Mouse (Mus musculus): ENCODE results near the gene Wdr62. TPM values are rescaled to one million over a fixed set of nuclear protein-coding genes. Genes with fewer than 3 reads are reported as not detected.

Gene Wdr62
- polyA plus RNA-seq, 1 experiment from 2014 or later: 5.9 TPM

- H3K4me3 ChIP-seq (replicated peaks): no peak overlapping the region
- no peak for ATAC-seq
- H3K9ac ChIP-seq (replicated peaks): no peak overlapping the region
- H3K36me3 ChIP-seq: peaks cover 33% of the 10 kb centered on the region
- 89% methylated on average over 8 of the region's 8 CpGs for WGBS
- no peaks in the 10 kb centered on the region for H3K9me3 ChIP-seq
- H3K4me2 ChIP-seq (replicated peaks): no peak overlapping the region
- no peaks in the 10 kb centered on the region for H3K27me3 ChIP-seq
- peaks cover 23% of the 10 kb centered on the region for H3K4me1 ChIP-seq (replicated peaks)
- no peak overlapping the region for H3K27ac ChIP-seq
Measured at GRCm38 (mm10) chr7:30235091-30235490, 45.1 kb downstream of the Wdr62 start.

DNA sequence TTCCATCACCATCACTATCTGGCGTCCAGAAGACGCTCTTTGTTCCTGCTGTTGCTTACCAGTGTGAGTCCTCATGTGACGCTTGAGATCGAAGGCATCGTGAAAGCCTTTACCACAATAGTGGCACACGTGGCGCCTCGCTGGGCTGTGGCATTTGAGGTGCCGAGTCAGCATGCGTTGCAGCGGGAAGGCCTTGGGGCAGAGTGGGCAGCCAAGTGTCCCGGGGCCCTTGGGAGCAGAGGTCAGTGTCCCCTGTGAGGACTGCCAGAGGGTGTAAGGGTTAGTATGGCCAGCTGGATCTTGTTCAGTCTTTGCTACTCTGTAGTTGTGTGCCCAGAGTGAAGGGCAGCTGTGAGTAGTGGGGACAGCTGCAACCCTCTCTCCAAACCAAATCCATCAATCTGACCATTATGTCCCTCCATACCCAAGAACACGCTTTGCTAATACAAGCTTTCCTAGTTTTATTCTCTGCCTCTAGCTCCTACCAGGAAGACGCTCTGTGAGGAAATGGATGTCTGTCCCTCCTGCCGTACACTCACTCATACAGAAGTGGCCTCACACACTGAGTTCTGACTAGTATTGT lies 45.9 kb downstream of the Wdr62 start:
- H3K4me2 ChIP-seq (replicated peaks): no peak overlapping the region
- ATAC-seq: no peak
- peaks cover 27% of the 10 kb centered on the region for H3K4me1 ChIP-seq (replicated peaks)
- H3K9me3 ChIP-seq: no peaks in the 10 kb centered on the region
- H3K27ac ChIP-seq: no peak overlapping the region
- H3K9ac ChIP-seq (replicated peaks): no peak overlapping the region
- H3K36me3 ChIP-seq: peaks cover 34% of the 10 kb centered on the region
- 94% methylated on average over 15 of the region's 15 CpGs for WGBS
- no peak overlapping the region for H3K4me3 ChIP-seq (replicated peaks)
- no peaks in the 10 kb centered on the region for H3K27me3 ChIP-seq

DNA sequence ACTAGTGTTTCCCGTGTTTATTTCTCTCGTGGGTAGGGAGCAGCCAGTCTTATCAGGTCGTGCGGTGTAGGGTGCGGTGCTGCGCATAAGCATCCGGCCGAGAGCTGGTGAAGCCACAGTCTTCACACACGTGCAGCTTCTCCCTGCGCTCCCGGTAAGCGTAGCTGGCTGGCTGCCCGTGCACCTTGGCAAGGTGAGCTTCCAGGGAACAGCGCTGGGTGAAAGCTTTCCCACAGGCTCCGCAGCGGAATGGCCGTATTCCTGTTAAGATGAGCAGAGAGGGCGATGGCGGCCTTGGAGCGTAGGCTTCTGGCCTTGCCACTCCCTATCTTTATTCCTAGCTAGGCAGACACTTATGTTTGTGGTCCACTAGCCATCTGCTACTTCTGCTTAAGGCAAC lies 46.8 kb downstream of the Wdr62 start:
- Histone ChIP-seq H3K9ac (replicated peaks) (0 out of 2 replicates have a peak overlapping the region, but pooled peaks have one; percentile 19), H3K36me3 (peaks cover 40% of the 10 kb centered on the region), H3K27ac (no peak overlapping the region), H3K9me3 (no peaks in the 10 kb centered on the region), H3K4me1 (replicated peaks) (peaks cover 27% of the 10 kb centered on the region), H3K27me3 (no peaks in the 10 kb centered on the region), H3K4me3 (replicated peaks) (peak overlapping the region; percentile 70), H3K4me2 (replicated peaks) (peak overlapping the region; percentile 77)
- ATAC-seq: no peak
- WGBS: 89% methylated on average over 20 of the region's 20 CpGs

GRCm38 (mm10) chr7:30232631-30233148 lies 47.5 kb downstream of the Wdr62 start:
- peak; percentile 38 for ATAC-seq
- WGBS: 6% methylated on average over 24 of the region's 24 CpGs
- Histone ChIP-seq H3K27me3 (no peaks in the 10 kb centered on the region), H3K36me3 (peaks cover 46% of the 10 kb centered on the region), H3K9me3 (no peaks in the 10 kb centered on the region), H3K4me1 (replicated peaks) (peaks cover 27% of the 10 kb centered on the region), H3K27ac (peak overlapping the region; percentile 96), H3K9ac (replicated peaks) (peak overlapping the region; percentile 78), H3K4me3 (replicated peaks) (peak overlapping the region; percentile 70), H3K4me2 (replicated peaks) (peak overlapping the region; percentile 77)

DNA sequence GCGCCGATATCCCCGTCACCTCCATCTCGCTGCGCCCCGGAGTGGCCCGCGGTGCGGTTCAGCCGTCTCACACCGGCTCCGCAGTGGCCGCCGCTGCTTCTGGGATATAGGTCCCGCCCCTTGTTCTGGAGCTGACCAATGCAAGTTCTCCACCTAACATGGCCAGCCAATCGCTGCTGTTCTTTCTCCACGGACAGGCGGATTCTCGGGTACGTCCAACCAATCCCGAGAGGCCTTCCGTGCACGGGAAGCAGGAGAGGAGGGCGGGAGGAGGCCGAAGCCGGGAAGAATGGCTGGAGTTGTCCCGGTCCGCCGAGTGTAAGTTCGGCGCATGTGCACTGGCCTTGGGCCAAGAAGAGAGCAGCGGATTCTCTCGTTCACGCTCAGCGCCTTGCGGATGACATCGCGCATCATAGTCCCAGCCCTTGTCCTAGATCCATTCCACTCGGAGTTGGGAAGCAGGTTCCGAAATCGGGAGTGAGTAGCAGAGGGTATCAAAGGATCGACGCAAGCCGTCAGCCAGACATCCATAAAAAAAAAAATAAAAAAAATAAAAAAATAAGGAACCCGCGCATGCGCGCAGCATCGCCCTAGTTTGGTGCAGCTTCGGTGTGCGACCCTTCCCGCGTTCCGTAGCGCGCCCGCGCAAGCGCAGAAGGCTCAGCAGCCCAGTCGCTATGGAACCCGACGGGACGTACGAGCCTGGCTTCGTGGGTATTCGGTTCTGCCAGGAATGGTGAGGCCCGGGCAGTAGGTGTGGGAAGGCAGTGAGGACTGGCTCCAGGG lies 48.4 kb downstream of the Wdr62 start, which contains the start of the genes Polr2i and Tbcb:
Gene Polr2i (plus strand): TSS at position 280 of the 786 bp plus-strand sequence.
Gene Tbcb (minus strand): TSS at position 604 of the 786 bp plus-strand sequence.
- Histone ChIP-seq H3K27ac (peak within 1 kb of the TSS; percentile 96), H3K4me3 (replicated peaks) (peak within 1 kb of the TSS; percentile 70), H3K4me1 (replicated peaks) (peaks cover 27% of the 10 kb centered on the region), H3K27me3 (no peaks in the 10 kb centered on the region), H3K9me3 (no peaks in the 10 kb centered on the region), H3K36me3 (peaks cover 54% of the 10 kb centered on the region), H3K4me2 (replicated peaks) (peak within 1 kb of the TSS; percentile 77), H3K9ac (replicated peaks) (peak within 1 kb of the TSS; percentile 78)
- ATAC-seq: peak; percentile 95
- WGBS: under 1% methylated on average over 67 of the region's 67 CpGs

GRCm38 (mm10) chr7:30231328-30231668 lies 48.9 kb downstream of the Wdr62 start:
- H3K36me3 ChIP-seq: peaks cover 59% of the 10 kb centered on the region
- H3K9me3 ChIP-seq: no peaks in the 10 kb centered on the region
- 0% methylated on average over 16 of the region's 16 CpGs for WGBS
- no peaks in the 10 kb centered on the region for H3K27me3 ChIP-seq
- ATAC-seq: peak; percentile 49
- peak overlapping the region; percentile 73 for H3K9ac ChIP-seq (replicated peaks)
- peak overlapping the region; percentile 96 for H3K27ac ChIP-seq
- peak overlapping the region; percentile 70 for H3K4me3 ChIP-seq (replicated peaks)
- H3K4me1 ChIP-seq (replicated peaks): peaks cover 27% of the 10 kb centered on the region
- peak overlapping the region; percentile 77 for H3K4me2 ChIP-seq (replicated peaks)

- Histone ChIP-seq H3K9me3 (no peaks in the 10 kb centered on the region), H3K4me2 (replicated peaks) (no peak overlapping the region), H3K9ac (replicated peaks) (no peak overlapping the region), H3K4me3 (replicated peaks) (no peak overlapping the region), H3K27me3 (no peaks in the 10 kb centered on the region), H3K4me1 (replicated peaks) (peaks cover 9% of the 10 kb centered on the region), H3K27ac (no peak overlapping the region), H3K36me3 (peaks cover 64% of the 10 kb centered on the region)
- 93% methylated on average over 12 of the region's 12 CpGs for WGBS
- no peak for ATAC-seq
Measured at GRCm38 (mm10) chr7:30224206-30224605, 56.0 kb downstream of the Wdr62 start.

DNA sequence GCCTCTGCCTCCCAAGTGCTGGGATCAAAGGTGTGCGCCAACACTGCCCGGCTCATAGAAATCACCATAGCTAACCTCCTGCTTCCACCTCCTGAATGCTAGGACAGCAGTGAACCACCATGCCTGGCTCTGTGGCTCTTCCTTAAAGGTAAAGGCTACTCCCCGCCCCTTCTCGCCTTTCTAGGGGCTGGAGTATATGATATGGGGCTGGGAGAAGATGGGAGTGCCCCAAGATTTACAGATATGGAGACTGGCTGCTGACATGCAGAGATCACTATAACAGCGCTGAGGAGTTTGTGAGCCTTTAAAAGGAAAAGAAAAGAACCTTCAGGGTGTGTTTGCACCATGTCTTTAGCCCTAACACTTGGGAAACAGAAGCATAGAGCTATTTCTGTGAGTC lies 58.0 kb downstream of the Wdr62 start:
- Histone ChIP-seq H3K36me3 (peaks cover 48% of the 10 kb centered on the region), H3K27me3 (no peaks in the 10 kb centered on the region), H3K4me3 (replicated peaks) (no peak overlapping the region), H3K4me1 (replicated peaks) (peaks cover 13% of the 10 kb centered on the region), H3K9ac (replicated peaks) (no peak overlapping the region), H3K9me3 (no peaks in the 10 kb centered on the region), H3K4me2 (replicated peaks) (no peak overlapping the region), H3K27ac (no peak overlapping the region)
- 97% methylated on average over 5 of the region's 5 CpGs for WGBS
- no peak for ATAC-seq

DNA sequence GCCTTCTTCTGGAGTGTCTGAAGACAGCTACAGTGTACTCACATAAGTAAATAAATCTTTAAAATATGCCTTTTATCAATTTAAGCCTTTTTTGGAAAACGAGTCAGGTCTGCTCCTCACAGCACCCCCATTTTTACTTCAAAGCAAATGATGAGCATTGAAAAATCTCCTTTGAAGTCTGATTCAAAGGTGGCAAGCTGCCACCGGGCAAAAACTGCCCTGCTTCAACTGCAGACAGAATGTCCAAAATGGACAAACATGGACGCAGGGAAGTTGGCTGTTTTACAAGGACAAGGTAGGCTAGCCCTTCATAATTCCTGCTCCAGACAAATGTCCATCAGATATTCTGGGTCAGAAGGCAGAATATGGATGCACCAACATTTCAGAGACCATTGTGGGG lies 58.8 kb downstream of the Wdr62 start:
- no peak overlapping the region for H3K9ac ChIP-seq (replicated peaks)
- H3K27ac ChIP-seq: no peak overlapping the region
- no peak overlapping the region for H3K4me3 ChIP-seq (replicated peaks)
- H3K4me1 ChIP-seq (replicated peaks): peaks cover 13% of the 10 kb centered on the region
- peaks cover 41% of the 10 kb centered on the region for H3K36me3 ChIP-seq
- H3K27me3 ChIP-seq: no peaks in the 10 kb centered on the region
- ATAC-seq: no peak
- no peaks in the 10 kb centered on the region for H3K9me3 ChIP-seq
- H3K4me2 ChIP-seq (replicated peaks): no peak overlapping the region
- 89% methylated on average over 3 of the region's 3 CpGs for WGBS

GRCm38 (mm10) chr7:30220008-30220356 lies 60.2 kb downstream of the Wdr62 start:
- H3K9me3 ChIP-seq: no peaks in the 10 kb centered on the region
- no peaks in the 10 kb centered on the region for H3K27me3 ChIP-seq
- H3K4me1 ChIP-seq (replicated peaks): peaks cover 13% of the 10 kb centered on the region
- H3K9ac ChIP-seq (replicated peaks): peak overlapping the region; percentile 68
- WGBS: 21% methylated on average over 11 of the region's 11 CpGs
- ATAC-seq: no peak
- H3K4me2 ChIP-seq (replicated peaks): peak overlapping the region; percentile 75
- H3K4me3 ChIP-seq (replicated peaks): peak overlapping the region; percentile 44
- H3K36me3 ChIP-seq: peaks cover 26% of the 10 kb centered on the region
- no peak overlapping the region for H3K27ac ChIP-seq

- H3K4me3 ChIP-seq (replicated peaks): peak overlapping the region; percentile 44
- peak overlapping the region; percentile 75 for H3K4me2 ChIP-seq (replicated peaks)
- H3K27ac ChIP-seq: peak overlapping the region; percentile 73
- no peaks in the 10 kb centered on the region for H3K27me3 ChIP-seq
- ATAC-seq: peak; percentile 68
- H3K4me1 ChIP-seq (replicated peaks): peaks cover 13% of the 10 kb centered on the region
- H3K9me3 ChIP-seq: no peaks in the 10 kb centered on the region
- 5% methylated on average over 16 of the region's 16 CpGs for WGBS
- peak overlapping the region; percentile 68 for H3K9ac ChIP-seq (replicated peaks)
- H3K36me3 ChIP-seq: peaks cover 21% of the 10 kb centered on the region
Measured at GRCm38 (mm10) chr7:30219293-30220007, 60.8 kb downstream of the Wdr62 start.

DNA sequence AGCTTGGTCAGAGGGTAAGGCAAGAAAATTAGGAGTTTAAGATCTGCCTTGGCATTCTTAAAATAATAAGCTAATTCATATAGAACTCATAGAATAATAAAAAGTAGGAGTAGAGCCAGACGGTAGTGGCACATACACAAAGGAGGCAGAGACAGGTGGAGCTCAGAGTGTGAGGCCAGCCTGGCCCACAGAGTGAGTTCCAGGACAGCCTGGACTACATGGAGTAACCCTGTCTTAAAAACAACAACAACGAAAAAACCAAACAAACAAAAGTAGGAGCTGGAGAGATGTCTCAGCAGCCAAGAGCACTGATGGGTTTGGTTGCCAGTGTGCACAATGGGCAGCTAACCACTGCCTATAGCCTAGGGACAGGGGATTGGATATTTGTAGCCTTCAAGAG lies 62.9 kb downstream of the Wdr62 start:
- H3K4me1 ChIP-seq (replicated peaks): peaks cover 13% of the 10 kb centered on the region
- H3K4me3 ChIP-seq (replicated peaks): no peak overlapping the region
- no peaks in the 10 kb centered on the region; the same call in 1 of the 2 replicates for H3K36me3 ChIP-seq
- H3K9ac ChIP-seq (replicated peaks): no peak overlapping the region
- peak; percentile 51 for ATAC-seq
- 83% methylated on average over 2 of the region's 2 CpGs for WGBS
- no peaks in the 10 kb centered on the region for H3K9me3 ChIP-seq
- H3K27ac ChIP-seq: no peak overlapping the region
- H3K27me3 ChIP-seq: no peaks in the 10 kb centered on the region
- H3K4me2 ChIP-seq (replicated peaks): no peak overlapping the region
